Mouse (Mus musculus) hindlimb bud, embryonic 11.5 days (tissue): ENCODE results near the gene Ets2.

Experiments
- DNase-seq: peaks from one replicate; pipeline ENCODE4 v3.0.0-alpha.2; 2012; ENCODE audit warnings: low read depth, low spot score; ENCODE audit errors: extremely low spot score

Ets2 gene

GRCm38 (mm10) chr16:95701802-95702561 lies at the start of gene Ets2:
Gene Ets2 (plus strand): TSS chr16:95702075.
- peak; percentile 53 for DNase-seq

- DNase-seq = no peak
These were observed 47.7 kb upstream of the Ets2 start for GRCm38 (mm10) chr16:95654204-95654611.

- DNase-seq = no peak
These were observed 45.3 kb upstream of the Ets2 start for GRCm38 (mm10) chr16:95656535-95656934.

- DNase-seq = no peak
These were observed 44.7 kb upstream of the Ets2 start for GRCm38 (mm10) chr16:95657187-95657586.

GRCm38 (mm10) chr16:95657756-95658155 lies 44.1 kb upstream of the Ets2 start:
- no peak for DNase-seq

GRCm38 (mm10) chr16:95658836-95659430 lies 42.9 kb upstream of the Ets2 start:
- DNase-seq = no peak

- no peak for DNase-seq
These were observed 42.4 kb upstream of the Ets2 start for GRCm38 (mm10) chr16:95659461-95659860.

- no peak for DNase-seq
These were observed 41.0 kb upstream of the Ets2 start for GRCm38 (mm10) chr16:95660909-95661308.

GRCm38 (mm10) chr16:95665472-95666131 lies 36.3 kb upstream of the Ets2 start:
- DNase-seq = no peak

- DNase-seq = no peak
These were observed 35.6 kb upstream of the Ets2 start for GRCm38 (mm10) chr16:95666288-95666687.

GRCm38 (mm10) chr16:95667395-95668150 lies 34.3 kb upstream of the Ets2 start:
- DNase-seq = no peak

- DNase-seq = no peak
These were observed 33.5 kb upstream of the Ets2 start for GRCm38 (mm10) chr16:95668151-95668993.

- DNase-seq = no peak
These were observed 27.4 kb upstream of the Ets2 start for GRCm38 (mm10) chr16:95674452-95674921.

GRCm38 (mm10) chr16:95675212-95675611 lies 26.7 kb upstream of the Ets2 start:
- DNase-seq = no peak

- no peak for DNase-seq
These were observed 25.2 kb upstream of the Ets2 start for GRCm38 (mm10) chr16:95676668-95677067.

- DNase-seq = no peak
These were observed 19.4 kb upstream of the Ets2 start for GRCm38 (mm10) chr16:95682431-95682892.

GRCm38 (mm10) chr16:95685807-95686206 lies 16.1 kb upstream of the Ets2 start:
- no peak for DNase-seq

GRCm38 (mm10) chr16:95686246-95686645 lies 15.6 kb upstream of the Ets2 start:
- no peak for DNase-seq

- no peak for DNase-seq
These were observed 15.0 kb upstream of the Ets2 start for GRCm38 (mm10) chr16:95686901-95687300.

- no peak for DNase-seq
These were observed 13.9 kb upstream of the Ets2 start for GRCm38 (mm10) chr16:95688010-95688409.
